Mouse (Mus musculus): ENCODE results near the gene Akt1s1.

DNA sequence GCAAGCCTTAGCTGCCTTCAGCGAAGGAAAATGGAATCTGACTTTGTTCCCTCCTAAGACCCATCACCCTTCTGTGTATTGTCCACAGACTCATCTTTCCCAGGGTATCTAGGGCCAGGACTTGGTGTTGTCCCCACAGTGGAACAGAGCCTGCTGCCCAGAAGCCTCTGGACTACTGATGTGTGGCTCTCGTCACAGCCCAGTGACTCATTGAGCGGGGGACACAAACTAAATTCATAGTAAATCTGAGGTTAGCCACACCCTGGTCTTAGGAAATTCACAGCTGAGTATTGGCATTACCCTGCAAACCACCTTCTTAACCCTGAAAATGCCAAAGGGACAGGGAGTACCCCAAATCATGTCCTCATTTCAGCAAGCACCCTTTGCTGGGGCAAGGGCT, 22.0 kb upstream of the Akt1s1 start:
- no peak for TF ChIP-seq CTCF (IDR thresholded peaks at IDR 0.05; ENCODE audit: low read depth)
- no peak for TF ChIP-seq EP300 (optimal IDR thresholded peaks at IDR 0.05)
